Mouse (Mus musculus): ENCODE measurements at regions not wholly inside any gene's neighbourhood (a gene's known extent, or its start where the extent isn't known, plus 50 kb on each side); places are given as distances from the start of the nearest gene placed in this dataset.

DNA sequence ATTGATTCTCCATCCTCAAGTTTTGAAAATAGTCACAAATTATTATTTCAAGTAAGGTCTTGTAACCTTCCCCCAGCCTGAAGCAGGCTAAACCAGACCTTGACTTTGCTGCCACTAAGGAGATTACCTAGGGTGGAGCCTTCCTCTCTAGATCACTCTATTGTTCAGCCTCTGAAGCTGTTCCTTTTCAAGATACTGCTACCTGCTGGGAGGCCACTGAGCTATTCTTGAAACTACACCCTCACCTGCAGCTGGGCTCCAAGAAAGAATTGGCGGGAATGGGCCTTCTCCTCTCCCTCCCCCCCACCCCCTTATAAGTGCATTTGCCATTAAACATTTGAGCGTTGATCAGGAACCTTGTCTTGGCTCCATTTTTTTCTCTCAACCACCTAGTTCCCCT, 534.2 kb upstream of the Dmac1 start:
- Histone ChIP-seq H3K27me3 (no peaks in the 10 kb centered on the region), H3K9ac (no peak overlapping the region), H3K4me2 (no peak overlapping the region), H3K4me1 (replicated peaks) (no peaks in the 10 kb centered on the region), H3K36me3 (no peaks in the 10 kb centered on the region), H3K4me3 (no peak overlapping the region), H3K9me3 (no peaks in the 10 kb centered on the region), H3K27ac (replicated peaks) (no peak overlapping the region)
- WGBS: 37% methylated on average over 2 of the region's 2 CpGs
- ATAC-seq (ENCODE audit: low read depth): no peak

DNA sequence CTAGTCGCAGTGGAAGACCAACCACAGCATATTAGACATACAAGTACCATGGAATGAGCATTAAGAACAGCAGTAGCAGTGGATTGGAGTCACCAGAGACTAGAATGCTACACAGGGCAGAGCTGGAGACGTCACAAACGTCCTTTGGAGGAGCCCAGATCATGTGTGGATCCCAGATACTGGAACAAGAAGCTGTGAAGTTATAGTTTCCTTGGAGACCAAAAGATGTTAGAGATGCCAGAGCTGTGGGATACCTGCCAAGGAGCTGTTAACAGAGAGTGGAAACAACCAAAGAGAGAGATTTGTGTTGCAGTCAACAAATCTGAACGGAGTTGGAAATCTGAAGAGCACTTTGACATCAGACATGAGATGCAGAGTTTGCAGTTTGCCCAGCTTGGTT, 523.8 kb upstream of the Dmac1 start:
- ATAC-seq (ENCODE audit: low read depth): no peak
- no peaks in the 10 kb centered on the region for H3K27me3 ChIP-seq
- no peaks in the 10 kb centered on the region for H3K4me1 ChIP-seq (replicated peaks)
- H3K36me3 ChIP-seq: no peaks in the 10 kb centered on the region
- no peak overlapping the region for H3K4me2 ChIP-seq
- H3K9ac ChIP-seq: no peak overlapping the region
- H3K9me3 ChIP-seq: no peaks in the 10 kb centered on the region
- 90% methylated on average over 4 of the region's 4 CpGs for WGBS
- no peak overlapping the region for H3K4me3 ChIP-seq
- no peak overlapping the region for H3K27ac ChIP-seq (replicated peaks)

DNA sequence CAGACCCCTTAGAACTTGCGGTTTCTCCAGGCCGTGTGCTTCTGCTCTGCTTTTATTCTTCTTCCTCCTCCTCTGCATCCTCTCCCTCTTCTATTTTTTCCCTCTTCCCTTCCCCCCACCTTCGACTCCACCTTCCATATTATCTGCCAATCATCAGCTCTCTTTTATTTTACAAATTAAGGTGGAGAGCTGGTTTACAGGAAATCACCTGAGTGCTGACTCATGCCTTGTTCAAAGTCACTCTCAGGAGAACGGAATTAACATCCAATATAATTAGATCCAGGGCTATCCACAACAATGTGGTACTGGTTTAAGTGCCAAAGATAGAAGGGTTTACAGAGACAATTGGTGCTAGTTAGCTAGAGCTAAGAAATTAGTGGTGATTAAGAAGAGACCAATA, 523.1 kb upstream of the Dmac1 start:
- Histone ChIP-seq H3K4me2 (no peak overlapping the region), H3K36me3 (no peaks in the 10 kb centered on the region), H3K27me3 (no peaks in the 10 kb centered on the region), H3K27ac (replicated peaks) (no peak overlapping the region), H3K9me3 (no peaks in the 10 kb centered on the region), H3K4me1 (replicated peaks) (no peaks in the 10 kb centered on the region), H3K4me3 (no peak overlapping the region), H3K9ac (no peak overlapping the region)
- ATAC-seq (ENCODE audit: low read depth): no peak
- 89% methylated on average over 4 of the region's 4 CpGs for WGBS

DNA sequence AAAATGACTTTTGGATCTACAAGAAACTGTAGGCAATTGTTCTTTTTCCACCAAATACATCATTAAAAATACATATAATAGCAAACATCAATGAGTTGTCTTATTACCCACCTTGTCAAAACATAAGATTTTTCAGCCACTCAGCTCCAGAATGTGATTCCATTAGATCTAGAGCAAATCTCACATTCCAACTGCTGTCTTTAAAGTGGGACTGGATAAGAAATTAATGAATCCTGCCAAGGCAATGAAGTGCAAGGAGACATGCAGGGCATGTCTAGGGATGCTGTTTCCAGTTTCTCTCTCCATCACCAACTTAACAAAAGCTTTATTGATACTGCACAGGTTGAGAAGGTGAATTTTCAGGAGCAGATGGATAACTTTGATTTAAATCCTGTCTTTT, 513.7 kb upstream of the Dmac1 start:
- no peak for ATAC-seq (ENCODE audit: low read depth)

DNA sequence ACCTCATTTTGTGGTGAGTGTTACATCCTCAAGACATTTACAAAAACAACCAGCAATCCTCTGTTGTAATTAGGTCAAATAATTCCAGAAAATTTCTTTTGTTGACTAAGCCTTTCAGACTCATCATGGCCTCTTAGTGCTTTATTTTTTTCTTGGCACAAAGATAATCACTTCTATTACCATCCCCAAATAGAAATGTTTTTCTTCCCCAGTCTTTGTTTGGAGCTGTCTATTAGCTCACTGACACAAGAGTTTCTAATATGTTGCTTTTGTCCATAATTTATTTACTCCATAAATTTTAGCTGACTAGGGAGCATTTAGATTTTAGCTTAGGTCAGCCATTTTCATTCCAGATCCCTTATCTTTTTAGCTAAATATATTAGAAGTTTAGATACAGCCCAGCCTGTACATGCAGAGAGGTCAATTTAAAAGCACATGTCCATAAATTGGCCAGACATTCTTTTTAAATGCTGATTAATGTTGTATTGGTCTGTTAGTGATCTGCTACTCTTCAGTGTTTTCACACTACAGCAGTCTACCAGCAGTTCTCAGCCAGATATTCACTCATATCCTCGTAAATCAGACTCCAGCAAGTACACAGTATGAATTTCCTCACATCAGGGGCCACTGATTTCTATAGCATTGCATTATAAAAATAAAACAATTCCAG, 513.0 kb upstream of the Dmac1 start:
- H3K9ac ChIP-seq: no peak overlapping the region
- H3K9me3 ChIP-seq: no peaks in the 10 kb centered on the region
- no peak overlapping the region for H3K27ac ChIP-seq (replicated peaks)
- no peak overlapping the region for H3K4me2 ChIP-seq
- no peaks in the 10 kb centered on the region for H3K4me1 ChIP-seq (replicated peaks)
- WGBS: 80% methylated on average over 1 of the region's 1 CpGs
- no peaks in the 10 kb centered on the region for H3K36me3 ChIP-seq
- no peak for ATAC-seq (ENCODE audit: low read depth)
- H3K4me3 ChIP-seq: no peak overlapping the region
- no peaks in the 10 kb centered on the region for H3K27me3 ChIP-seq

More for the DNA sequence above, 513.7 kb upstream of the Dmac1 start:
- Histone ChIP-seq H3K27me3 (no peaks in the 10 kb centered on the region), H3K9ac (no peak overlapping the region), H3K4me3 (no peak overlapping the region), H3K36me3 (no peaks in the 10 kb centered on the region), H3K27ac (replicated peaks) (no peak overlapping the region), H3K4me2 (no peak overlapping the region), H3K4me1 (replicated peaks) (no peaks in the 10 kb centered on the region), H3K9me3 (no peaks in the 10 kb centered on the region)

DNA sequence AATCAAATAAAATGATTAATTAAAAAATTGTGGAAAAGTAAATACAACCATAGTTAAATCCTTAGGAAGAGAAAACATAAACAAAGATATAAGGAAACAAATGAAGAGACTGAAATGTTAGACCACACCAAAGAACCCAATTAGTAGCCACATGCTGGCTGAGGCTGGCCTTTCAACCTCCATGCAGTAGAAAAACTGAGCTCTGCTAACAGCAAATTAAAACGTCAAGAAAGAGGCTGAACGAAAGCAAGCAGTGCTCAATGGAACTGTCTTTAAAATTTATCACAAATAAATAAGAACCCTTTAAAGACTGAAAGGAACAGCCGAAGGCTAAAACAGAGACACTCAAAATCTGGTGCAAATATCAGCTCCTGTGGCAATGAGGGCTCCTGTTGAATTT, 509.3 kb upstream of the Dmac1 start:
- no peak overlapping the region for H3K4me2 ChIP-seq
- no peaks in the 10 kb centered on the region for H3K27me3 ChIP-seq
- no peaks in the 10 kb centered on the region for H3K4me1 ChIP-seq (replicated peaks)
- no peak overlapping the region for H3K27ac ChIP-seq (replicated peaks)
- H3K4me3 ChIP-seq: no peak overlapping the region
- ATAC-seq (ENCODE audit: low read depth): no peak
- H3K9ac ChIP-seq: no peak overlapping the region
- no peaks in the 10 kb centered on the region for H3K36me3 ChIP-seq
- no peaks in the 10 kb centered on the region for H3K9me3 ChIP-seq
- 44% methylated on average over 3 of the region's 3 CpGs for WGBS

DNA sequence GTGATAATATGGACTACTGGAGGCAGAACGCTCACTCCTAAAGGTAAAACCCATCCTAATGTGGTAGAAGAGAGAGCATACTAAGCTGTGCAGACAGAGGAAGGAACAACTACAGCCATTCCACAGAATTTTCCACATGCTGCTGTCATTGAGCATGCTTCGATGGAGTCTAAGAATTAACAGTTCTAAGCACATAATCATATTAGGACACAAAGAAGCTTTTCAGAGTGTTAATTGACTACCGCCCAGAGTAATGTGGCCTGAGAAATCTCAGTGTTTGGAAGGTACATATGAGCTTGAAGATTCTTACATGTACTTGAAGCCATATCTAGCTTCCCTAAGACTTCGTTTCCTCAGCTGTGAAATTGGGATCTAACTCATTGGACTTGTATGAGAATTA, 508.3 kb upstream of the Dmac1 start:
- H3K9ac ChIP-seq: no peak overlapping the region
- no peaks in the 10 kb centered on the region for H3K27me3 ChIP-seq
- no peaks in the 10 kb centered on the region for H3K9me3 ChIP-seq
- 83% methylated on average over 4 of the region's 4 CpGs for WGBS
- H3K4me3 ChIP-seq: no peak overlapping the region
- no peaks in the 10 kb centered on the region for H3K36me3 ChIP-seq
- H3K4me1 ChIP-seq (replicated peaks): no peaks in the 10 kb centered on the region
- H3K27ac ChIP-seq (replicated peaks): no peak overlapping the region
- H3K4me2 ChIP-seq: no peak overlapping the region
- no peak for ATAC-seq (ENCODE audit: low read depth)

DNA sequence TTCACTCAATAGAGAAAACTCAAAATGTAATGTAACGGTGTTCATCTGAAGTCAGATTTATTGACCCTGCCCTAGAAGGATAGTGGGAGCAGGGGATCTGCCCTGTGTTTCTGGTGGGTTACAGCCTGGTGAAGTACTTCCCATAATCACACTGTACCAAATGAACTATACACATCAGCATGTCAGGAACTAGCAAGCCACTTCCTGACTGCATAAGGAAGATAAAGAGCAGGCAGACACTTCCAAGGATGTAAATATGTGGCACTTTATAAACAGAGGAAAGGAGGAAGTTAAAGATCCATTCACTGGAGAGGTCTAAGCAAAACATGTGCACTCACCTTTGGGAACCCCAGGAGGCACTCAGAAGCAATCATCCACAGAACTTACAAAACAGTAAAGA, 501.4 kb upstream of the Dmac1 start:
- WGBS: 94% methylated on average over 1 of the region's 1 CpGs
- Histone ChIP-seq H3K9ac (no peak overlapping the region), H3K36me3 (no peaks in the 10 kb centered on the region), H3K4me1 (replicated peaks) (no peaks in the 10 kb centered on the region), H3K27ac (replicated peaks) (no peak overlapping the region), H3K9me3 (no peaks in the 10 kb centered on the region), H3K27me3 (no peaks in the 10 kb centered on the region), H3K4me2 (no peak overlapping the region), H3K4me3 (no peak overlapping the region)
- ATAC-seq (ENCODE audit: low read depth): no peak

DNA sequence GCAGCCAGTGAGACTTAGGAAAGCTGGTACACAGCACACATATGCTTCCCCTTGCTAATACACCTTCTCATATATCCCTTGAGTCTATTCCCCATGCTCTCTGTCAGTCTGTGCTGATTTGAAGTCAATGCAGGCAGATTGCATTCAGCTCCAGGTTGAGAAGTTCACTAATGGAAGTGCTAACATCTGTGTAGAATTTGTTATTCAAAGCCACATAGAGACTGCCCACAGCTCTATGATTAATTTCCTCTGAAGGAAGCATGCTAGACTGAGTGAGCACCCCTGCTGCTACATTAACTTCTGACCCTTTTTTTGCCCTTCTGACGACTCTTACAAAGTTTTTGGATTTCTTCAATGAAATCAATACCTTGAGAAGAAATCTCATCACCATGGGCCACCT, 486.0 kb upstream of the Dmac1 start:
- H3K9ac ChIP-seq: no peak overlapping the region
- H3K27me3 ChIP-seq: no peaks in the 10 kb centered on the region
- H3K9me3 ChIP-seq: no peaks in the 10 kb centered on the region
- no peak overlapping the region for H3K4me2 ChIP-seq
- no peak overlapping the region for H3K4me3 ChIP-seq
- WGBS: 17% methylated on average over 1 of the region's 1 CpGs
- no peak overlapping the region for H3K27ac ChIP-seq (replicated peaks)
- ATAC-seq (ENCODE audit: low read depth): no peak
- H3K36me3 ChIP-seq: no peaks in the 10 kb centered on the region
- no peaks in the 10 kb centered on the region; the same call in 1 of the 2 replicates for H3K4me1 ChIP-seq (replicated peaks)

DNA sequence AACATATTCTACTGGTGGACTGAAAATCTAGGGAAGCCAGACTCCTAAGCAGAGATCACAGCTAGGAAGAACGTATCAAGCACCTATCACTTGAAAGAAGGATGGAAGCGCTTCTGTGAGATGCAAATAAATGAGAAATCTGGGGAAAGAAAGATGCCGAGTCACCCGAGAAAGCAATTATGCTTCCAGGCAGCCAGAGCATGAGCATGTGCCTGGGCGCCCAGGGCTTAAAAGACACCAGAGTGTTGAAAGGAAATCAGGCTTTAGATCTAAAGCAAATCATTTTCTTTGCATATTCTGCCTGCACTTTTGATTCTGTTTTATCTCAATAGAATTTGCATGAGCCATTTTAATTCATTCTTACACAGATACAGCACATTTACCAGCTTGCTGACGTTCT, 466.5 kb upstream of the Dmac1 start:
- H3K9ac ChIP-seq: no peak overlapping the region
- no peak overlapping the region for H3K4me3 ChIP-seq
- no peak overlapping the region for H3K4me2 ChIP-seq
- H3K9me3 ChIP-seq: no peaks in the 10 kb centered on the region
- WGBS: 57% methylated on average over 6 of the region's 6 CpGs
- no peaks in the 10 kb centered on the region for H3K36me3 ChIP-seq
- no peaks in the 10 kb centered on the region for H3K4me1 ChIP-seq (replicated peaks)
- ATAC-seq (ENCODE audit: low read depth): no peak
- no peaks in the 10 kb centered on the region for H3K27me3 ChIP-seq
- H3K27ac ChIP-seq (replicated peaks): no peak overlapping the region

DNA sequence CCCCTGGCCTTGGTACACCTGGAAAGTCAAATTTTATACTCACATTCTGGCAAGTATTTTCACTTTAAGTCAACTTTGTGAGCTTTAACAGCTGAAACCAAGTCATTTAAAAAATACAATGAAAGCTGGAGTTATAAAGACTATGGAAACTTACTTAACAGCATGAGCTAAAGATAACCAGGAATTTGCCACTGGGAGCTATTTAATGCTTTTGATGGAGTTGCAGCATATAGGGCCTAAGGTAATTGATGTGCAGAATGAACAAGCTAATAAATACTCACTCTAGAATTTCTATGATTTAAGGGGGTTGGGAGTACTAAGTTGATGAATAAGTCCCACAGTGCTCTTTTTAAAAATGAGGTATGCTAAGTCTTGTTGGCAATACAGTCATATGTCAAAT, 463.5 kb upstream of the Dmac1 start:
- Histone ChIP-seq H3K27me3 (no peaks in the 10 kb centered on the region), H3K4me1 (replicated peaks) (no peaks in the 10 kb centered on the region), H3K27ac (replicated peaks) (no peak overlapping the region), H3K4me2 (no peak overlapping the region), H3K9me3 (no peaks in the 10 kb centered on the region), H3K36me3 (no peaks in the 10 kb centered on the region), H3K4me3 (no peak overlapping the region), H3K9ac (no peak overlapping the region)
- ATAC-seq (ENCODE audit: low read depth): no peak

DNA sequence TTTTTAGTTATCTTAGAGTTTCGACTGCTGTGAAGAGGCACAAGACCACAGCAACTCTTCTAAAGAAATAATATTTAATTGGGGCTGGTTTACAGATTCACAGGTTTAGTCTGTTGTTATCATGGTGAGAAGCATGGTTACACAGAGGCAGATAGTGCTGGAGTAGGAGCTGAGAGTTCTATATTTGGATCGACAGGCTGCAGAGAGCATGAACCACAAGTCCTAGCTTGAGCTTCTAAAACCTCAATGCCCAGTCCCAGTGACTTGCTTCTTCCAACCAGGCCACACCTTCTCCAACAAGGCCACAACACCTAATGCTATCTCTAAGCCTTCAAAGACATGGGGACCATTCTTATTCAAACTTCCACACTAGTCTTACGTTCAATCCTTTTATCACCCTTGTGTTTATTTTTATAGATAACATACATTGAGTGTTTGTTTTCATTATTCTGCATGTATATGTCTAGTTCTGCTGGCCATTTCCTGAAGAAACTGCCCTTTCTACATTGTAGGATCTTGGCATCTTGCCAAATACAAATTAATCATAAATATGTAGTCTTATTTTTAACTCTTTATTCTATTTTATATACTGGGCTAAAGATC, 452.8 kb upstream of the Dmac1 start:
- ATAC-seq (ENCODE audit: low read depth): no peak
- Histone ChIP-seq H3K4me1 (replicated peaks) (no peaks in the 10 kb centered on the region), H3K36me3 (no peaks in the 10 kb centered on the region), H3K4me2 (no peak overlapping the region), H3K27me3 (no peaks in the 10 kb centered on the region), H3K27ac (replicated peaks) (no peak overlapping the region), H3K4me3 (no peak overlapping the region), H3K9me3 (no peaks in the 10 kb centered on the region), H3K9ac (no peak overlapping the region)
- 87% methylated on average over 3 of the region's 3 CpGs for WGBS

DNA sequence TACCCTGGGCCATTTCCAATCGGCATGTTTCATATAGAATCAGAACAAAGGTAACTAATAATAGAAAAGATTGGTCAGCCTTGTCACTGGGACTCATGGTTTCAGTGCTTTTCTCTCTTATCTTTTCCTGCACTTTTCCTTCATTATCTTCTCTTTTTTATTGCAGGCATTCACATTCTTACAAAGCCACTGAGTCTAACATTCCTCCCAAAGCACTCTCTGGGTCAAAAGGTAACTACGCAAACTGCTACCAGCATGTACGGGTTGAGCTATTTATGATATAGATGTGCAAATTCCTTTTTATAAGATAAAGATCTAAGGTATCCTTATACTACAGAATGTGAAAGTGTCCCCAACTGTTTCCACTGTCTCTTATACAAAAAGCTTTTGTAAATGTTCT, 436.5 kb upstream of the Dmac1 start:
- no peak overlapping the region for H3K9ac ChIP-seq
- H3K9me3 ChIP-seq: no peaks in the 10 kb centered on the region
- no peaks in the 10 kb centered on the region for H3K27me3 ChIP-seq
- WGBS: 89% methylated on average over 3 of the region's 3 CpGs
- H3K4me3 ChIP-seq: no peak overlapping the region
- H3K4me2 ChIP-seq: no peak overlapping the region
- no peaks in the 10 kb centered on the region for H3K4me1 ChIP-seq (replicated peaks)
- H3K27ac ChIP-seq (replicated peaks): no peak overlapping the region
- no peak for ATAC-seq (ENCODE audit: low read depth)
- no peaks in the 10 kb centered on the region for H3K36me3 ChIP-seq
